Mouse (Mus musculus): ENCODE data around the gene BC034090. TPM values are rescaled to one million over a fixed set of nuclear protein-coding genes. Genes with fewer than 3 reads are reported as not detected.
"Not testable (repeated sequence)": the region's sequence is repeated elsewhere in the genome, so short reads cannot be mapped to it uniquely, and the experiment has no call there.

BC034090 gene
- polyA plus RNA-seq, 1 experiment: 15.5 TPM

- DNase-seq: no peak
- Histone ChIP-seq H3K4me3 (replicated peaks; ENCODE audit: insufficient read depth, low read depth, low read length) (no peak overlapping the region), H3K27ac (ENCODE audit: insufficient read depth, low read length) (no peak overlapping the region), H3K27me3 (ENCODE audit: control insufficient read depth, insufficient read depth, low read length) (no peaks in the 10 kb centered on the region), H3K4me1 (ENCODE audit: control insufficient read depth, insufficient read depth, low read length) (peaks cover 10% of the 10 kb centered on the region)
- WGBS: 89% methylated on average over 1 of the region's 1 CpGs
- TF ChIP-seq POLR2A (IDR thresholded peaks at IDR 0.05; ENCODE audit: borderline replicate concordance, insufficient read depth, low read length): no peak
- no peak for TF ChIP-seq CTCF (IDR thresholded peaks at IDR 0.05; ENCODE audit: borderline replicate concordance, insufficient read depth, low read depth, low read length)
These were observed 69.8 kb downstream of the BC034090 start for GRCm38 (mm10) chr1:155174424-155174823.

- not testable (repeated sequence) for H3K4me3 ChIP-seq (replicated peaks; ENCODE audit: insufficient read depth, low read depth, low read length); H3K27me3 ChIP-seq (ENCODE audit: control insufficient read depth, insufficient read depth, low read length); DNase-seq; H3K27ac ChIP-seq (ENCODE audit: insufficient read depth, low read length); H3K4me1 ChIP-seq (ENCODE audit: control insufficient read depth, insufficient read depth, low read length)
- WGBS: 95% methylated on average over 1 of the region's 1 CpGs
These were observed 70.6 kb downstream of the BC034090 start for GRCm38 (mm10) chr1:155173644-155174016.

GRCm38 (mm10) chr1:155172895-155173643 lies 71.2 kb downstream of the BC034090 start:
- no peak overlapping the region for H3K4me3 ChIP-seq (replicated peaks; ENCODE audit: insufficient read depth, low read depth, low read length)
- no peak overlapping the region for H3K27ac ChIP-seq (ENCODE audit: insufficient read depth, low read length)
- DNase-seq: no peak
- WGBS: 89% methylated on average over 3 of the region's 3 CpGs
- no peaks in the 10 kb centered on the region for H3K27me3 ChIP-seq (ENCODE audit: control insufficient read depth, insufficient read depth, low read length)
- no peak for TF ChIP-seq CTCF (IDR thresholded peaks at IDR 0.05; ENCODE audit: borderline replicate concordance, insufficient read depth, low read depth, low read length)
- no peak for TF ChIP-seq POLR2A (IDR thresholded peaks at IDR 0.05; ENCODE audit: borderline replicate concordance, insufficient read depth, low read length)
- peaks cover 11% of the 10 kb centered on the region for H3K4me1 ChIP-seq (ENCODE audit: control insufficient read depth, insufficient read depth, low read length)

GRCm38 (mm10) chr1:155169935-155170334 lies 74.3 kb downstream of the BC034090 start:
- DNase-seq: no peak
- no peak for TF ChIP-seq CTCF (IDR thresholded peaks at IDR 0.05; ENCODE audit: borderline replicate concordance, insufficient read depth, low read depth, low read length)
- no peak for TF ChIP-seq POLR2A (IDR thresholded peaks at IDR 0.05; ENCODE audit: borderline replicate concordance, insufficient read depth, low read length)
- peaks cover 14% of the 10 kb centered on the region for H3K4me1 ChIP-seq (ENCODE audit: control insufficient read depth, insufficient read depth, low read length)
- no peaks in the 10 kb centered on the region for H3K27me3 ChIP-seq (ENCODE audit: control insufficient read depth, insufficient read depth, low read length)
- H3K4me3 ChIP-seq (replicated peaks; ENCODE audit: insufficient read depth, low read depth, low read length): no peak overlapping the region
- no peak overlapping the region for H3K27ac ChIP-seq (ENCODE audit: insufficient read depth, low read length)

GRCm38 (mm10) chr1:155167453-155167852 lies 76.8 kb downstream of the BC034090 start:
- no peak overlapping the region for H3K4me3 ChIP-seq (replicated peaks; ENCODE audit: insufficient read depth, low read depth, low read length)
- no peak for DNase-seq
- no peak for TF ChIP-seq CTCF (IDR thresholded peaks at IDR 0.05; ENCODE audit: borderline replicate concordance, insufficient read depth, low read depth, low read length)
- TF ChIP-seq POLR2A (IDR thresholded peaks at IDR 0.05; ENCODE audit: borderline replicate concordance, insufficient read depth, low read length): no peak

More at GRCm38 (mm10) chr1:155167453-155167852, 76.8 kb downstream of the BC034090 start:
- no peaks in the 10 kb centered on the region for H3K27me3 ChIP-seq (ENCODE audit: control insufficient read depth, insufficient read depth, low read length)
- H3K4me1 ChIP-seq (ENCODE audit: control insufficient read depth, insufficient read depth, low read length): peaks cover 4% of the 10 kb centered on the region; the same call in 1 of the 2 replicates
- 78% methylated on average over 3 of the region's 3 CpGs for WGBS
- no peak overlapping the region for H3K27ac ChIP-seq (ENCODE audit: insufficient read depth, low read length)

Other genes starting within 250 kb of the BC034090 start
- 13.0 and 13.7 TPM in 2 replicates for gene Ier5, start 144.8 kb downstream of the BC034090 start, polyA plus RNA-seq (2012; rRNA removed)
- 4.0 and 4.6 TPM in 2 replicates for gene Mr1, start 97.6 kb downstream of the BC034090 start, polyA plus RNA-seq (2012; rRNA removed)
- gene Stx6, start 85.7 kb downstream of the BC034090 start, polyA plus RNA-seq (2012; rRNA removed): 82.2 and 83.2 TPM in 2 replicates
- 29.1 and 30.6 TPM in 2 replicates for gene Xpr1, start 173.0 kb upstream of the BC034090 start, polyA plus RNA-seq (2012; rRNA removed)